Mouse (Mus musculus): ENCODE results near the gene Gm20388.

- TF ChIP-seq GATA1 (IDR thresholded peaks at IDR 0.05; ENCODE audit: low read length) (no peak), TAL1 (IDR thresholded peaks at IDR 0.05; ENCODE audit: low read length) (no peak)
These were observed 3007.1 kb downstream of the Gm20388 start for GRCm38 (mm10) chr8:122917531-122918392.

Data from erythroblast, embryonic 14.5 days (primary cell).